Mouse (Mus musculus) adrenal gland (tissue): Measurements from ENCODE around the gene Cdca8.
"Not testable (repeated sequence)": the region's sequence is repeated elsewhere in the genome, so short reads cannot be mapped to it uniquely, and the experiment has no call there.

ENCODE experiments used
- intact Hi-C: fragments of 180-260 bp; cut with DNase I; formaldehyde crosslinking; loops from one replicate; pipeline ENCODE4 v1.15.1; 2025
- long read RNA-seq, 2 experiments: library from polyadenylated mRNA; unstranded; transcript quantifications; one replicate each; pipeline ENCODE4 v2.0.0; 2020; ENCODE audit warnings: borderline replicate concordance in 1 of 2; ENCODE audit not compliant: insufficient replicate concordance in 1 of 2

Gene Cdca8
- long read RNA-seq, experiment 1, partial matches to known transcripts: 0 of 5 reads
- long read RNA-seq, experiment 1, other reads (novel, unspliced or antisense): 0 of 5 reads
- long read RNA-seq, experiment 2, partial matches to known transcripts: 0 of 3 reads
- long read RNA-seq, experiment 2, other reads (novel, unspliced or antisense): 0 of 3 reads

DNA sequence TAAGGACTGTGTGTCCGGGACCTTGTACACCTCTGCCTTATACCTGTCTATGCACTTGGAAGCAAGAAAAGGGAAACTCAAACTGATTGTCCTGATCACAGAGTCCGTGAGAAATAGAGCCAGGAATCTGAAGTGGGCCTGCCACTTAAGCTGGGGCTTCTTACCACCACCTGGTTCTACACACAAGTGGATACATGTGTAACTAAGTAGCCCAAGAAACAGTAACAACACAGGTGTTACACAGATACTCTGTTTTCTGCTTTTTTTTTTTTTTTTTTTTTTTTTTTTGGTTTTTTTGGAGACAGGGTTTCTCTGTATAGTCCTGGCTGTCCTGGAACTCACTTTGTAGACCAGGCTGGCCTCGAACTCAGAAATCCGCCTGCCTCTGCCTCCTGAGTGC lies at the start of gene Cdca8:
Gene Cdca8 (minus strand): TSS at position 101 of the 400 bp plus-strand sequence.
- intact Hi-C loops: not testable (repeated sequence)

DNA sequence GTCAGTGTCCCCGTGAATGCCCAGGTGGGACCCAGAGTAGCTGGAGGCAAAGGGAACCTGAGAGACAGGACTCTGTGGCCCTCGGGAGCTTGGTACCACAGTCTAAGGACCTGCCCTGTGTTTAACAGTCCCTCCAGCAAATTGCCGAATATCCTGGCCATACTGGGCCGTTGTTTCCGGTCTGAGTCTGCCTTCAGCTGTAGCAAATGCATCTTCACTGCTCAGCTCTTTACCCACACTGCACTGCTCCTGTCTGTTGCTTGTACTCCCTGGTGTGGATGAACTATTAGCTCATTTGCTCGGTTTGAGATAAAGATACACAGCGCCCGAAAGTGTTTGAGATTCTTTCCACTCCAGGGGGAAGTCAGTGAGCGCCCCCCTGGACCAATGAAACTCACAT lies 49.3 kb upstream of the Cdca8 start:
- intact Hi-C loops: no loop called here

DNA sequence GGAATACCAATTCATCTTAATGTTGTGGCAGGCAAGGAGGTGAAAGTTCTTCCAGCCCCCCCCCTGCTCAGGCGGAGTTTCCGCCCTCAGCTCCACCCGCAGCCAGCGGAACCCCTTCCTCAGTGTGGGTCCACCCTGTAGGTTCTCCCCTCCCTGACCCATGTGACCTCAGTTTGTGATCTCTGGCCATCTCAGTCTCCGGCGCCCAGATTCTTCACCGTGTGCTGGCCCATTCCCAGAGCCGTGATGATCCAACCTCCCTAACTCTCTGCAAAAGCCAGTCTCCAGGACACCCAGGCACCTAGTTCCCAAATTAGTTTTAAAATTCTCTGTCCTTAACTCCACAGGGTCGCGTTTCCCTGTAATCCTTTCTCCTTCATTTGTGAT lies 48.6 kb upstream of the Cdca8 start:
- intact Hi-C loops: no loop called here

GRCm38 (mm10) chr4:124986739-124987710 lies 47.9 kb upstream of the Cdca8 start:
- intact Hi-C loops: no loop called here

DNA sequence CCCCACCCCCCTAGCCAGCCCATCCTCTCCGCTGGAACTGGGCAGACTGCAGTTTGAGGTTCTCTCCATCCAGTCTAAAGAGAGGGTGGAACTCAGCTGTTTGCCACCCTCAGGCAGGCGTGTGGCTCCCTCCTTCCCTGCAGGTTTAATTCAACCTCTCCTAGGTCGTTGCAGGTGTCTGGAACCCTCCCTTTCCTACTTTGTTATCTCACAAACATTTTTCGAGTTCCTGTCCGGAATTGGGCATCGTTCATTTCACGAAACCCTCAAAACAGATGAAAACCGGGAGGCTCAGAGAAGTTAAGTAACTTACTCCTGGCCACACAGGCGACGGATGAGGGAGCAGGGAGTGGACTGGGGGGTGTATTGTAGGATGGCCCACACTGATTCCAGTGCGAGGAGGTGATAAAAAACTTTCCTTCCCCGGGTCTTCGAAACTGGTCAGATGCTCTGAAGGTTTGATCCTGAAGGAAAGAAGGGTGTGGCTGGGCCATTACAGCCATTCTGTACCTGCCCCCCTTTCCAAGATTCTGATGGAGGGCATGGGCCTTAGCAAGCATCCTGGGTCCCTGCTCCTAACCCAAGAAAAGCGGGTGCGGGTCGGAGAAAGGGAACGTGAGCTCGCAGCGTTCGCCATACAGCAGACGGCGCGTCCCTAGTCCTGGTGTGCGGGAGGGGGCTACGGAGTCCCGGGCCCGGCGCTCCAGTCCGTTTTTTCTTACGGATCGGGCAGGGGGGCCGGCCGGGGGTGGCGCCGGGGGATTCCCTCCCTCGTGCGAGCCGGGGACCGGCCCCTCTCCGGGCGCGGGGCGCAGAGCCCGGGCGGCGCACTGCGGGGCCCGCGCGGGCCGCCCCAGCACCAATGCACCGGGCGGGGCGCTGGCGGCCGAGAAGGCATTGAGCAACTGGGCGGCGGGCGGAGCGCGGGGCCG lies 46.8 kb upstream of the Cdca8 start, which contains the start of gene Rspo1:
Gene Rspo1 (plus strand): TSS at position 760 of the 932 bp plus-strand sequence.
- intact Hi-C loops: no loop called here

DNA sequence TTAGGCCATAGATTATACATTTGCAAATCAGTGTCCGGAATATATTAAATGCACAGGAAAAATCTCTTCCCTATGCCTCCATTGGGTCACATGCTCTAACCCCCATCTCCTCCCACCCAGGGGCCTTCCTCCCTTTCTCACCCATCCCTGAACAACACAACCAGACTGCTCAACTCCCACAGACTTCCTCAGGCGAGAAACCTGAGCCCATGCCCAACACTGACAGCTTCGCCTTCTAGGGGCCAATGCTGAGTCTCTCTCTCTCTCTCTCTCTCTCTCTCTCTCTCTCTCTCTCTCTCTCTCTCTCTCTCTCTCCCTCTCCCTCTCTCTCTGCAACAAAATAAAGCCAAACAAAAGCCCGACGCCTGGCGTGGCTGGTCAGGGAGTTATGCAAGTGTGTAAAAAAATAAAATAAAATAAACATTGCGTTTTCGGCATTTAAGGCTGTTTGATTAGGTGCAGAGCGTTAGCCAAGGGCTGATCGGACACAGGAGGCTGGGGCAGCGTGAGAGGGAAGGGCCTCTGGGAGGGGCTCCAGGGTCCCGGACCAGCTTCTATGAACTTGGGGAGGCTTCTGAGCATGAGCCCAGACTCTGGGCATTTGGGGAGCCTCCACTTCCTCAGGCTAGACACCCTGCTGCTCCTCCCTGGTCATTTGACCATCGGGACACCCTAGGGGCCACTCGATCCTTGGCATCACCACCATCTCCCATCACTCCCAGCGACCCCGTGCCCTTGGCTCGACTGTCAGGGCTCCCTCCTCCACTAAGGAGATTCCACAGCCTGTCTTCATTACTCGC lies 46.0 kb upstream of the Cdca8 start:
- intact Hi-C loops: loop anchor here (5.0 kb wide), 1 partner anchor 37 kb away; no protein-coding TSS in a partner anchor

DNA sequence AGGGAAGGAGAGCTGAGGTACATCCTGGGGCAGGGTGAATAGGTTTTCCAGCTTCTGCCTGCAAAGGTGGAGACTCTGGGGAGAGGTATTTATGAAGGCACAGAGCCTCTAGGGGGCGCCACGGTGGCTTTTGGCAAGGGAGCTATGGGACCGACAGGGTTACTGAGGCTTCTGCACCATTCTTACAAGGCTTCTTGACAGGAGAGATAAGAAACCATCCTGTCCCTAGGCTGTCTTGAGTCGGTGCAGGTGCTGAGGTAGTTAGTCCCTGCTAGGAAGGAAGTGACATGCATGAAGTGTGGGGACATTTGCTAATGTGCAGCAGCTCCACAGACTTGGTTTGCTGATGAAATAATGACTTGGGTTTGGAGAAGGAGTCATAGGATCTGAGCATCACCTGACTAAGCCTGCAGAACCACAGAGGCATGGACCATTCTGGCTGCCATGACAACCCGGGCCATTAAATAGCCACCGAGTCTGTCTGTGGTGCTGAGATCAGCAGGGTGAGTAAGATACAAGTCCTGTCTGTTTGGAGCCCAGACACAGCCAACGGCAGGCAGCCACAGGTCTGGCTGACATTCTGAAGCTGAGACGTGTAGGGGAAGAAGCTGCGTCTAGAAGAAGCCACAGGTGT lies 44.9 kb upstream of the Cdca8 start:
- intact Hi-C loops: loop anchor here (5.0 kb wide), 1 partner anchor 38 kb away; no protein-coding TSS in a partner anchor

GRCm38 (mm10) chr4:124978201-124978600 lies 39.1 kb upstream of the Cdca8 start:
- intact Hi-C loops: no loop called here

DNA sequence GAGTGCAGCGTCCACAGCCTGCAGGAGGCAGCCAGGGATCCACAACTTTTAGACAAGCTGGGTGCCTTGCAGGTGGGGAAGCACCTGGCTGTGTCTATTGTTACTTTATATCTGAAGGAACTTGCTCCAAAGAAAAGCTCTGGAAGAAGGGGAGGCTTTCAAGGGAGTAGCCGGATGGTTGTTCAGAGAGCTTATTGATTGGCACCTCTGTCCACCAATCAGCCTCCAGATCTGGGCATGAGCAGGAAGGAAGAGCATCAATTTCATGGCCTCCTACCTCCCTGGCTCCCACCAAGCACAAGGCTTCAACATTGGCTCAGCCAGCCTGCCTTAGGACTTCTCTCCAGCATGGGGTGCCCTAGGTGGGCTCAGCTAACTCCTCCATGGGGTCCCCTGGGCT lies 34.2 kb upstream of the Cdca8 start:
- intact Hi-C loops: no loop called here

GRCm38 (mm10) chr4:124972316-124972715 lies 33.2 kb upstream of the Cdca8 start:
- intact Hi-C loops: no loop called here

GRCm38 (mm10) chr4:124971094-124971493 lies 32.0 kb upstream of the Cdca8 start:
- intact Hi-C loops: no loop called here

DNA sequence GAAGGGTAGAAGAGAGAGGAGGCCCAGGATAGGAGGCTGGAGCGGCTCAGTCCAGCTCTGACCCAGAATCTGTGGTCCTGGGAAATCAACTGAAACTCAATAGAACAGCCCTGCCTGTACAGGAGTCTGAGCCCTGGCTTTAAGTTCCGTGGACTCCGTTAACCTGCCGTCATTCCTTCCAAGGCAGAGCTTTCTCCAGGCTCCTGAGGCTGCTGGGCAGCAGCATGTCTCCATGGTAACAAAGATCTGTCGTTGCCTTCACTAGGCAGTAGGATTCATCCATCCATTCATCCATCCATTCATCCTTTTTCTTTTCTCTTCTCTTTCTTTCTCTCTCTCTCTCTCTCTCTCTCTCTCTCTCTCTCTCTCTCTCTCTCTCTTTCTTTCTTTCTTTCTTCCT lies 31.6 kb upstream of the Cdca8 start:
- intact Hi-C loops: no loop called here

GRCm38 (mm10) chr4:124970194-124970593 lies 31.1 kb upstream of the Cdca8 start:
- intact Hi-C loops: no loop called here

DNA sequence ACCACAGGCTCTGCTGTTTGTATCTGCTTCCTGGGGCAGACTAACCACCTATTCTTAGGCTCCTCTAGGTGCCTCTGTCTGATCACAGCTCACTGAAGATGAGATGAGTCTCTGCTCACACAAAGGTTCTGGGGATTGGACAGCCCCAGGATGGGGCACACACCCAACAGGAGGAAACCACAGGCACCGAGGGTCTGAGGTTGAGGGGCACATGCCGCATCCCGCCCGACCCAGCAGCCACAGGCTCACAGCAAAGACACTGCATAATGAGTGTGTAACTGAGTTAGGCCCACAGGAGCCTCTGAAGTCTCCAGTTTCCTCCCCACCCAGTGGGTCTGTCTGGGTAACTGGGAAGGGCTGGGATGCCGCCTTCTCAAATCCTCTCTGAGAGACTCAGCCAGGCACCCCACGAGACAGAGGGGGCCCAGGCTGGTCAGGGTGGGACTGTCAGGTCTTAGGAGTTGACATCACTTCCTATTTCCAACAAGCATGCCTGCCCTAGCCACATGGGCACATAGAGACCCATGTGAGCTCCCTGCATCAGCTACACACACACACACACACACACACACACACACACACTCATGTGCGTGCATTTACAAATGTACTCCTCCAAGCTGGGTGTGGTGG lies 30.2 kb upstream of the Cdca8 start:
- intact Hi-C loops: no loop called here

GRCm38 (mm10) chr4:124968711-124969110 lies 29.6 kb upstream of the Cdca8 start:
- intact Hi-C loops: no loop called here

DNA sequence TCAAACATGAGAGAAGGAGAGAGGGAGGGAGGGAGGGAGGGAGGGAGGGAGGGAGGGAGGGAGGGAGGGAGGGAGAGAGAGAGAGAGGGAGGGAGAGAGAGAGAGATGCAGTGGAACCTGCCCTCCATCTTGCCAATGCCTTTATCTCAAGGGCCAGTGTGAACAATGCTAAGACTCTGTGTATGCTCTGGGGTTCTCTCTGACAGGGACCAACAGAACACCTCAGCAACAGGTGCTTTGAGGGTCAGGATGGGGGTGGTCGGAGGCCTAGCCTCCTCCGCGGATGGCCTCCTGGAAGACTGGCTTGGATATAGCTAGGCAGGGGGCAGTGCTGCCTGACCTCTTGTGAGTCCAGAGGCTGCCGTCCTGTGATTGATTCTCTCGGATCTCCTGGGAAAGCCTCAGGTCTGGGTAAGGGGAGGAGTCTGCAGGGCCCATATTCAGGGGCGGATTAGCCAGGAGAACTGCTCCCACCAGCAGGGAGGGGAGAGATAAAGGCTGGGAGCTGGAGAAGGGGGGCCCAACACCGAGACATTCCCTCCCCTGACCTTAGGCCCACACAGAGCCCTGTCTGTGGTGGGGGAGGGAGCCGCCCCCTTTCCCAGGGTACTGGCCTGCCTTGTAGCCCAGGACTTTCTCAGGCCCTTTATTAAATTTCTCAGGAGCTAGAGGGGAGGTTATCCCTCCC lies 25.9 kb upstream of the Cdca8 start:
- intact Hi-C loops: no loop called here

GRCm38 (mm10) chr4:124962576-124962975 lies 23.5 kb upstream of the Cdca8 start:
- intact Hi-C loops: no loop called here

- intact Hi-C loops: no loop called here
Measured at GRCm38 (mm10) chr4:124960940-124961339, 21.8 kb upstream of the Cdca8 start.

DNA sequence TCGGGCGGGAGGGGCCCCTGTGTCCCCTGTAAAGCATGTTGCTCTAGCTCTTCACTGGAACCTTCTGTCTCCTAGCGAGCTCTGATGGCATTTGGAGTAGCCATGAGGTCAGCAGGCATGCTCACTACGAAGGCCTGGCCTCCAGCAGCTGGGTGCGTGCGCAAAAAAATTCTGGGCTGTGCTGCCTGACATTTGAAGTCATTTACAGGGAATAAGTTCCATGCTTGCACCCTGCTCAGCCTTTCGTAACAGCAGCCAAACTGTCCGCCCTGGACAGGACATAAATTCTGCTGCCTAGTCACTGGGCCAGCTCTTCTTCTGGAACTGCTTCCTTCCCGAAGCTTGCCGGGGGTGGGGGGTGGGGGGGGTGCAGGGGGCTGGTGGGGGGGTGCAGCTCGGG lies 20.0 kb upstream of the Cdca8 start:
- intact Hi-C loops: no loop called here
